Mouse (Mus musculus): ENCODE results near the gene Flrt3.

The Flrt3 gene

GRCm38 (mm10) chr2:140670963-140671702, at the start of gene Flrt3:
Flrt3 (minus strand) TSS chr2:140671469.
- peak; percentile 89 for DNase-seq

GRCm38 (mm10) chr2:140717407-140717806, 46.1 kb upstream of the Flrt3 start:
- no peak for DNase-seq

- DNase-seq = no peak
Measured at GRCm38 (mm10) chr2:140715822-140716221, 44.6 kb upstream of the Flrt3 start.

- DNase-seq = no peak
Measured at GRCm38 (mm10) chr2:140707550-140707949, 36.3 kb upstream of the Flrt3 start.

- no peak for DNase-seq
Measured at GRCm38 (mm10) chr2:140705278-140705677, 34.0 kb upstream of the Flrt3 start.

- DNase-seq = no peak
Measured at GRCm38 (mm10) chr2:140704146-140704545, 32.9 kb upstream of the Flrt3 start.

GRCm38 (mm10) chr2:140703377-140703776, 32.1 kb upstream of the Flrt3 start:
- DNase-seq = no peak

GRCm38 (mm10) chr2:140698585-140698984, 27.3 kb upstream of the Flrt3 start:
- DNase-seq = no peak

GRCm38 (mm10) chr2:140693845-140694244, 22.6 kb upstream of the Flrt3 start:
- DNase-seq = no peak

GRCm38 (mm10) chr2:140692461-140692860, 21.2 kb upstream of the Flrt3 start:
- DNase-seq = no peak

GRCm38 (mm10) chr2:140691403-140691802, 20.1 kb upstream of the Flrt3 start:
- DNase-seq = no peak

GRCm38 (mm10) chr2:140690906-140691305, 19.6 kb upstream of the Flrt3 start:
- no peak for DNase-seq

GRCm38 (mm10) chr2:140676728-140677127, 5.5 kb upstream of the Flrt3 start:
- no peak for DNase-seq

- DNase-seq = no peak
Measured at GRCm38 (mm10) chr2:140673466-140673865, 2.2 kb upstream of the Flrt3 start.

- DNase-seq = peak; percentile 7
Measured at GRCm38 (mm10) chr2:140670457-140670856, 812 bp downstream of the Flrt3 start.

GRCm38 (mm10) chr2:140669786-140670185, 1.5 kb downstream of the Flrt3 start:
- DNase-seq = no peak

- DNase-seq = no peak
Measured at GRCm38 (mm10) chr2:140669081-140669480, 2.2 kb downstream of the Flrt3 start.

GRCm38 (mm10) chr2:140668311-140668710, 3.0 kb downstream of the Flrt3 start:
- DNase-seq = peak; percentile 32

GRCm38 (mm10) chr2:140667261-140668047, 3.8 kb downstream of the Flrt3 start:
- DNase-seq = no peak

- DNase-seq = no peak
Measured at GRCm38 (mm10) chr2:140666846-140667245, 4.4 kb downstream of the Flrt3 start.

GRCm38 (mm10) chr2:140664381-140664780, 6.9 kb downstream of the Flrt3 start:
- no peak for DNase-seq

- no peak for DNase-seq
Measured at GRCm38 (mm10) chr2:140662673-140663072, 8.6 kb downstream of the Flrt3 start.

- no peak for DNase-seq
Measured at GRCm38 (mm10) chr2:140653978-140654377, 17.3 kb downstream of the Flrt3 start.

GRCm38 (mm10) chr2:140653481-140653880, 17.8 kb downstream of the Flrt3 start:
- DNase-seq = no peak
